In genomic region chr5:140891080-140891479, GRCm38 (mm10) we compare ENCODE assay signal across 10 mouse cellular contexts.
DNase-seq lines count a peak whose midpoint lies in the region; ATAC-seq lines count a peak whose summit lies in the region.
"Had no signal": no experiment of that assay in that cellular context is flagged by ENCODE, and none has a peak within 500 bp of the region (broad histone marks: within the 10 kb centered on the region; RNA-seq: fewer than 3 reads in every experiment).

No protein-coding gene starts in this region.

- no peaks in the 10 kb centered on the region for H3K9me3 ChIP-seq in kidney, embryonic 16.5 days (ENCODE audit: low read length)

- H3K27me3 ChIP-seq in kidney, embryonic 16.5 days (ENCODE audit: insufficient read depth, low read length), result 0 out of 2 replicates have a peak, but pooled peaks cover 7% of the 10 kb centered on the region

- no peak for ATAC-seq in kidney, embryonic 16.5 days (ENCODE audit: low FRiP score, low TSS enrichment)
- ATAC-seq: inflammation-experienced regulatory T-cells, adult 6 months had no signal

- H3K4me2 ChIP-seq in kidney, embryonic 16.5 days (replicated peaks; ENCODE audit: low read depth, low read length), result no peak overlapping the region

- no peak overlapping the region for H3K4me3 ChIP-seq in kidney, embryonic 16.5 days (ENCODE audit: low read length)

- H3K36me3 ChIP-seq in kidney, embryonic 16.5 days (ENCODE audit: insufficient read depth, low read length), result no peaks in the 10 kb centered on the region

- H3K4me1 ChIP-seq in kidney, embryonic 16.5 days (ENCODE audit: insufficient read depth, low read length), result peaks cover 4% of the 10 kb centered on the region; the same call in 1 of the 2 replicates

- DNase-seq in embryo, embryonic 10 days (ENCODE audit: low spot score), result peak; percentile 23
- DNase-seq in embryo, embryonic 9.5 days (ENCODE audit: extremely low spot score), result no peak
- DNase-seq in kidney, postnatal 10 days, result peak; percentile 51
- peak; percentile 41 for DNase-seq in retina, postnatal 1 day
- DNase-seq in retina, embryonic 14.5 days (ENCODE audit: low spot score), result no peak
- peak; percentile 50 for DNase-seq in thymus, postnatal 14 days
- no peak for DNase-seq in gastrocnemius, postnatal 14 days
- DNase-seq: B cell, adult 2 months had no signal

- H3K9ac ChIP-seq in kidney, embryonic 16.5 days (replicated peaks; ENCODE audit: low read length), result no peak overlapping the region

- H3K27ac ChIP-seq in kidney, embryonic 16.5 days (ENCODE audit: low read length), result no peak overlapping the region

- intact Hi-C loops in gastrocnemius, postnatal 14 days (cut with DNase I; ENCODE audit: low total_unique reads), result no loop called here

- 31% methylated on average over 10 of the region's 10 CpGs for WGBS in kidney, embryonic 16.5 days

Comparison
In these comparisons a context has a peak if more than half of its experiments do, and no peak if none do; other contexts are left out.
1. DNase-seq: peak in embryo, embryonic 10 days (single experiment), kidney, postnatal 10 days (single experiment), retina, postnatal 1 day (single experiment) and thymus, postnatal 14 days (single experiment); none in embryo, embryonic 9.5 days (single experiment), retina, embryonic 14.5 days (single experiment) and gastrocnemius, postnatal 14 days (single experiment).